Mouse (Mus musculus) large intestine, adult 2 months (tissue): Measurements from ENCODE around the gene Pou4f2. TPM values are rescaled to one million over a fixed set of nuclear protein-coding genes. Genes with fewer than 3 reads are reported as not detected.

Experiments used
- DNase-seq: peaks from one replicate; pipeline ENCODE4 v3.0.0-alpha.2; 2012; ENCODE audit warnings: low read depth, low spot score
- WGBS: fragments of 180-500 bp; shearing (Covaris S2); methylation state at CpG from one replicate; pipeline ENCODE4 v1.1.7; 2018; 5-methylcytosine and 5-hydroxymethylcytosine counted together
- polyA plus RNA-seq: library from polyadenylated mRNA; depleted of rRNA; stranded (reverse); fragments of >200 nt; gene quantifications from 2 replicates; pipeline ENCODE4 v1.2.3, GENCODE M21; 2012; rRNA removed

Pou4f2 gene
- polyA plus RNA-seq = not detected in 2 replicates

DNA sequence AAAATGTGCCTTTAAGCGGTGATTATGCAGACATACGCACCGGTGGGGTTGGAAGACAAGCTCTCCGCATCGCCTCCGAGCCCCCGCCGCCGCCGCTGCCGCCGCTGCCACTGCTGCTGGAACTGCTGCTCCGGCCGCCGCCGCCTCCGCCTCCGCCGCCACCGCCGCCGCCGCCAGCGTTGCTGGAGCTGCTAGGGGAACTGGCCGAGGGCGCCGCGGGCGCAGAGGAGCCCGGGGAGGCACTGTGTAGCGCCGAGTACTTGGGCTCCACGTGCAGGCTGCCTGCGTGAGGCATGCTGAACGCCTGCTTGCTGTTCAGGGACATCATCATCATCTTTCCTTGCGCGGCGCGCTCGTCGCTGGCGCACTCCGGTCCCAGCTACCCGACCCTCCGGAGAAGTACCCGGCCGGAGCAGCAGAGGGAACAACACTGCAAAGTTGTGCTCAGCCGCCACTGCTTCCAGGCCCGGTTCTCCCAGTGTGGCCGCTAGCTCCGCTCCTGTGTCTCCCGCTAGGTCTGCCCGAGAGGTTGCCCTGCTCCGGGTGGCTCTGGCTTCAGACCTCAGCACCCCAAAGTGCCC, at the start of gene Pou4f2:
Pou4f2 (minus strand) TSS at position 575 of the 581 bp plus-strand sequence.
- 2% methylated on average over 54 of the region's 54 CpGs for WGBS
- DNase-seq = no peak

DNA sequence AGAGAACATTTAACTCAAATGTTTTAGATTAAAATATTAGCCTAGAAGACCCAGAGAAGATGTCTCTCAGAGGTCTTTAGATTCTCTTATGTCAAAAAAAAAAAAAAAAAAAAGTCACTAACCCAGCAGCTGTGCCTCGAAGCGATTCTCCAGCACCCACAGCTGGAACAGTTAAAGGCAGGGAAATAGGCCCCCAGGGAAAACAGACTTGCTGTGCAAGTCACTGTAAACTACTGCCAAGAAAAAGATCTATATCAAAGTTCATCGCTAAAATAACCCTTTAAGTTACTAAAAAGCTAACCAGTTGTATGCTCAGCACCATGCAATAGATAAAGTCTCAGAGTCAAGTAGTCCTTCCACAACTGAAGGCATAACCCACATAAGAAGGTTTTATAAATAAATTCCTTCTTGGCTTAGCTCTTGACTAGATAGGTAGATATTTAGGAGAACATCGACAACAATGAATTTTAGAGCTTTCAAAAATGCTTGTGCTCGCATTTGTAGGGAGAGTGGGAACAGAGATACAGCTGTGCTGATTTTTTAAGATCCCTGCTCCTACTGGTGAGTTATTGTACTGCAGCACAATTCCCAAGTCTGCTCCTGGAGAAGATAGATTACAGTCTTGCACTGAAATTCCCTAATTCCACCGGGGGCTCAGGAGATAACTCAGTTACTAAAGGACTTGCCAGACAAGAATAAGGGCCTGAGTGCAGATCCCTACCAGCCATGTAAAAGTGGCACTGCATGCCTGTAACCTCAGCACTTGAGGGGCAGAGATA, 40.8 kb upstream of the Pou4f2 start:
- 46% methylated on average over 6 of the region's 6 CpGs for whole genome bisulfite sequencing
- DNase-seq = no peak

DNA sequence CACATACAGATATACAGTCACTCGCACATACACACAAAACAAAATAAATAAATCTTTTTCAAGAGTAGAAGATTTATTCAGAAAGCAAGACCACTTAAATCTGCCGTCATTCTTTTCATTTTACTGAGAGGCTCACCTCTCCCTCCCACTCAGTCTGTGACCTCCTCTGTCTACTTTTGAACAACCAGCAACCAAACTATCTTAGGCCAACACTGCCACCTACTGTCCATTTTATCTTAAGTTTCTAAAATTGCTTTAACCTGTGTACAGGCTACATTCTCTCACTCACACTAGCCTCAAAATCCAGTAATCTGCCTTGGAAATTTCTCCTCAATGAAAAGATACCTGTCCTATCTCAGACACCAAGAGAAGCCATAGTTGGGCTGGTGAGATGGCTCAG, 31.4 kb upstream of the Pou4f2 start:
- no peak for DNase-seq
- WGBS = 80% methylated on average over 2 of the region's 2 CpGs

DNA sequence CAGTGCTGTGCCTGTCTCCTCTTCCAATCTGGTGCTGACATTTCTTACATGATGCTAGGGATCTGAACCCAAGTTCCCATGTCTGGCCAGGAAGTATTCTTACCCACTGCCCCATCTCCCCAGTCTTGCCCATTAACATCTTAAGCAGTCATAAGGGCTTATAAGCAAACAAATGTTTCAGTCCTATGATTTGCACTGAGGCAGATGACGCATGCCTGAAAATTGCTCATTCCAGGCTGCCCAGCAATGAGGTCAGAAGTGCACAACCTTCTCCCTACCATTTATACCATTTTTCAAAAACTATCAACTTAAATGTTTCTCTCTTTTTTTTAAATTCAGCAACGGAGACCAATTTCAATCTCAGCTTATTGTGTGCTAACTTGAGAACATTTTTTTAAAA, 27.5 kb upstream of the Pou4f2 start:
- WGBS = 60% methylated on average over 2 of the region's 2 CpGs
- DNase-seq = no peak

DNA sequence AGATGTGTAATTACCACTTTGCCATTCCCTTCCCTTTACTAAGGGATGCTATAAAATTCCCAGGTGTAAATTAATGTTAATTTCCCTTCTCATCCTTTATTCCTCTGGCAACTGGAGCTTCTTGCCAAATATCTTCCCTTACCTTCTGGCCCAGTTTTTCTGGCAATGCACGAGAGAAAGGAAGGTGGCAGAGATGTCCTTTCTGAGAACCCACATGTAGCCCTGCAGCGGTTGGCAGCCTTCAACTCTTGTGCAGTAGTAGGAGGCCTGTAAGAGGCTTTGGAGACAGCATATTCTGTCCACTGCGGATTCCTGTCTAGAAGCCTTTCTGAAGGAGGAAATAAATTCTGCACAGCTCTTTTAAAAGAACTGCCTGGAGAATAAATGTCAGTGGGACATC, 20.0 kb upstream of the Pou4f2 start:
- 69% methylated on average over 3 of the region's 3 CpGs for WGBS
- DNase-seq = no peak

DNA sequence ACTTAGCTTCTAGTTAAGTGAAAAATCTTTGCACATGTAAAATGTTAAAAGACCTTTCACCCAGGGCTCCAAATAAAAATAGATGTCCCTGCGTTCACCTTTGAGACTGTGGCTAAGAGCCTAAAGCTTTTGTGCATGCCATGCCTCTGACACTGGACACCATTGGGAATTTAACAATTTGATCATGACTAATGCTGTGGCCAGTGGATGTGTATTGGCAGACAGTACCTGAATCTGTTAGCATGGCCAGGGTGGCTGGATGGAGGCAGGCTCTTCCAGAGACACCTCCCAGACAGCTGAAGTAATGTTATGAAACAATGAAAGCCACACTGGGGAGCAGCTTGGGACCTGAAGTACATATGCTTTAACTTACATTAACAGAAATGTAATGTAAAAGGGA, 6.3 kb upstream of the Pou4f2 start:
- no peak for DNase-seq
- WGBS = 87% methylated on average over 1 of the region's 1 CpGs

DNA sequence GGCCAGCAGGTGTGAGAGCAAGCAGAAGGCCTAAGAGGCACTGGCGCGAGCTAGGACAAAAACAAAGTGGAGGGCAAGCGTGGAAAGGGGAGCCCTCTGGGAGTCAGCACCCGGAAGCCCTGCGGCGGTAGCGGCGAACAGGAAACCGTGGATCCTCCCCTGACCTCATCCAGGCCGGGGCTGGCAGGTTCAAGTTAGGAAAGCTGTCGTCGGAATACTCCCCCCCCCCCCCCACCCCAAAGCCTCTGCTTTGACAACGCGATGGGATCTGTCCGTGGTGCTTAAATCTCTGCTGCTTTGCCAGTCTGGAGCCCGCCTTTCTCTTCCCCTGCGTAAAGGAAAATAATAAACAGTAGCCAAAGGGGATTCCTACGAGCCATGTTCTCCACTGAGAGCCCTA, 1.7 kb upstream of the Pou4f2 start:
- DNase-seq = no peak
- WGBS = 2% methylated on average over 18 of the region's 18 CpGs

DNA sequence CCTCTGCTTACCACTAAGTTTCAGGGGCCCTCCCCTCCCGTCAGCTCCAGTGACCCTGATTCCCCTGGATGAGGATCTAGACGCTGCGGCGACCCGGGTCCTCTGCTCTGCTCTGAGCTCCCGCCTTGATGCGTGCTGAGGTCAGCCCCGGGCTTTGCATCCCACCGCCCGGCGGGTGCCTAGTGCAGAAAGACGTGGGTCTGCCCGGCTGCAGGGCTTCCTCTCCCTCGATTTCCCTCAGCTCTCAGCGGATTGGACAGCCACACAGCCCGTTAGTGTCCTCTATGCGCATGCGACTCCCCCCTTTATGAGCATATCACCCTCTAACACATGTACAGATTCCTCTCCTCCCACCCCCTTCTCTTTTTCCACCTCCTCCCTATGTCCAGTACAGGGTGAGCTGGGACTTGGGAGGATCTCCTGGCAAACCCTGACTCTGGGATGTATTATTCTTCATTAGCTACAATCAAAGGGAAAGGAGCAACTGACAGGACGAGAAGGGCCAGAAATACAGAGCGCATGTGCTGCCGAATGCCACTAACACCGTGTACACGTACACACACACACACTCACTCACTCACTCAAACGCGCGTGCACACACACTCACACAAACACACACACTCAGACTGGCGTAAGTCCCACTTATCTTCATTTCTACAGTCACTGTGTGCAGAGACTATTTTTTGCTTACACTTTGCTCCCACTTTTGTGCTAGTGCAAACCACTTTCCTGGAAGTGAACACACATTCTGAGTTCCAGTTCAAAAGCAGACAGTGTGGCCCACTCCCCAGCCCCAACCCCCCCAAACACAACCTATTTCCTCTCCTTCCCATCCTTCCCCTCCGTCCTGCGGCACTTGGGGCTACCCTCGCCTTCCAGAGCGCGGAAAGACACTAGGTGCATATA, 948 bp upstream of the Pou4f2 start:
- WGBS = 7% methylated on average over 32 of the region's 32 CpGs

DNA sequence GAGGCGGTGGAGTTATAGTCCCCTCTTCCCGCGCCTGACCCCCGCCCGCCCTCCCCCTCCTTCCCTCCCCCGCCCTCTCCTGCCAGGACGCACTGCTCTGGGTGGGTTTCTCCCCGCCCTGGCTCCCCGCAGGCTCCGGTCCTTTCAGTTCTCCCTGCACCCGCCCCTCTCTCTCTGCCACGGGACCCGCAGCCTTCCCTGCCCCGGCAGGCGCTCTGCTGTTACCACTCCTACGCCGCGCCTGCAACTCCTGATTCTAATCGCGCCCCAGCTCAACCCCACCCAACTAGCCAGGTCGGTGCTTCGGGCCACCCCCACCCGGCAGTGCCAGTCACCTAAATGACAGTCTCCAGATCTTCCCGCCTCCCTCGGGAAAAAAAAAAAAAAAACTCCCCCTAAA, 216 bp upstream of the Pou4f2 start:
- DNase-seq = no peak

More for the DNA sequence above, 948 bp upstream of the Pou4f2 start:
- no peak for DNase-seq

DNA sequence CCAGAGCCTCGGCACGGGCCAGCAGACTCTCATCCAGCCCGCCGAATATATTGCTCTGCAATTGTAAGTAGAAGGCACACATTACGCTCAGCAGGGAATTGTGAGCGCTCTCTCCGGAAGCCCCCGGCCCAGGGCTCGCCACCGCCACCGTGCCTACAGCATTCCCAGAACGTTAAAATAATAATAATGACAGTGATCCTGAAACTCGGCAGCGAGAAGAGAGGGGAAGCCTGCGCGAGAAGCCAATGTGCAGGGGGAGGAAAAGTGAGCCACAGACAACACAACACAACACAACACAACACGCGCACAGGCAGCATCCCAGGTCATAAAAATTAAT, 853 bp downstream of the Pou4f2 start:
- 3% methylated on average over 18 of the region's 18 CpGs for WGBS
- no peak for DNase-seq

More for the DNA sequence above, 216 bp upstream of the Pou4f2 start:
- 3% methylated on average over 20 of the region's 25 CpGs for WGBS

DNA sequence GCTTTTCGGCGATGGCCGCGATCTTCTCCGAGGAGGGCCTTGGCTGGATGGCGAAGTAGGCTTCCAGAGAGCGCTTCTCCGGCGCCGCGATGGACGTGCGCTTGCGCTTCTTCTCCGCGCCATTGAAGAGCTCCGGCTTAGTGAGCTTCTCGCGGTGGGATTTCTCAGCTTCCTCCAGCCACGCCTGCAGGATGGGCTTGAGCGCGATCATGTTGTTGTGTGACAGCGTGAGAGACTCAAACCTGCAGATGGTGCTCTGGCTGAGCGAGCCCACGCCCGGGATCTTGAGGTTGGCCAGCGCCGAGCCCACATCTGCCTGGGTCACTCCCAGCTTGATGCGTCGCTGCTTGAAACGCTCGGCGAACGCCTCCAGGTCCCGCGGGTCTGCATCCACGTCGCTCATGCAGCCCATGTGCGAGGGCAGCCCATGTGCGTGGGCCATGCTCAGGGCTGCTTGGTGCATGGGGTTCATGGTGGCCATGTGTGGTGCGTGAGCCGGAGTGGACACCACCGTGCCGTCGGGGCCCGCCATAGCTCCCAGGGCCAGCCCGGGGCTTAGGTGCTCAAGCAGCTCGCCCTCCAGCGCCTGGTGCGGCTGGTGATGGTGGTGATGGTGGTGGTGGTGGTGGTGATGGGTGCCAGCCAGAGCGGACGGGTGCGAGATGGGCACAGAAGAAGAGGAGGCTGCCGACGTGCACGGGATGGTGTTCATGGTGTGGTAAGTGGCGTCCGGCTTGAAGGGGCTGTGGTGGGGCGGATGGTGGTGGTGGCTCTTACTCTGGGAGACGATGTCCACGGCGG, 1.4 kb downstream of the Pou4f2 start:
- 2% methylated on average over 62 of the region's 62 CpGs for WGBS
- DNase-seq = no peak

DNA sequence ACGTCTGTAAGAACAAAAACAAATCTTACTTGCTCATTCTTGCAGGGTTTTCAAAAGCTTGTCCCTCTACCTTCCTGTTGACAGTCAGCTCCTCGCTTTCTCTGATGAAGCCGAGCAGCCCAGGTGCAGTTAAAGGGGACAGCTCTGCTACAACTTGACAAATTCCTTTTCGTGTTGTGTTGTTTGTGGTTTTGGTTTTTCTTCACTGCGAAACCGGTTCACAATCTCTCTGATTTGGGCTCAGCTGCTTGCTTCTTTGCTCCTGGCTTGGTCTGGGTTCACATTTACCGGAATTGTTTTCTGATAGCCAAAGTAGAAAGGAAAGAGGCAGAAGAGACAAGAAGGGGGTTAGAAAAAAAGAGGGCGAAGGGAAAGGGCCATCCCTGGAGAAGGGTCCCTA, 2.1 kb downstream of the Pou4f2 start:
- 12% methylated on average over 8 of the region's 8 CpGs for WGBS
- no peak for DNase-seq

DNA sequence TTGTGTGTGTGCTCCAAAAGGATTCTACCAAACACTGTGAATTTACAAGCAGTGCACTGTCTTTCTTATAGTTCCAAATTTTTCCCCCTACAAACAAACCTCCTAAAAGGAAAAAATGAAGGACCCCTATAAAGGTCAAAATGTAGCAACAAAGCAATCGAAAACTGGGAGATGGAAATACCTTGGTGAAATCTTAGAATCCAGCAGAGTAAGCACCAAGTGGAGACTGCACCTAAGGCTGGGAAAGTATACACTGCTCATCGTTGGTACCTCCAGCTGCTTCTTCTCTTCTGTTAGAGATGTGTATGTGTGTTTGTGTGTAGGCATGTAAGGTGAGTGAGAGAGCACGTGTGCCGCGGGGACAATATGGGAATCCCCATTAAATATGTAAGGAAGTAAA, 3.1 kb downstream of the Pou4f2 start:
- DNase-seq = no peak
- 26% methylated on average over 5 of the region's 5 CpGs for WGBS

DNA sequence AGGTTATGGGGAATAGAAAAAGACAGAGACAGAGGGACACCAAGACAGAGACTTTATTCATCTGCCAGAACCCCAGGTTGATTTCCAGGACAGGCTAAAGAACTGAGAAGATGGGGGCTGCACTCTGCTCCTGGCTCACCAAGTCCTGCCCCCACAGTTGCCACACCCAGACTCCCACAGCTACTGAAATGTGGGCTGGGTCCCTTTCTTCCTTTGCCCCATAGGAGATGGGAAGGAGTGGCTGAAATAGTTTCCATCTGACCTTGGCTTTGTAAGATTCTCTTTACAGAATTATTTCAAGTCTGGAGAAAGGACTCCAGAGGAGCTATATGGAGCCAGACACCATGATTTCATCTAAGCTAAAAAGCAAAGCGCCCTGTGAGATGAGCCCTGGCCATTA, 4.0 kb downstream of the Pou4f2 start:
- DNase-seq = no peak
- WGBS = 38% methylated on average over 1 of the region's 1 CpGs

DNA sequence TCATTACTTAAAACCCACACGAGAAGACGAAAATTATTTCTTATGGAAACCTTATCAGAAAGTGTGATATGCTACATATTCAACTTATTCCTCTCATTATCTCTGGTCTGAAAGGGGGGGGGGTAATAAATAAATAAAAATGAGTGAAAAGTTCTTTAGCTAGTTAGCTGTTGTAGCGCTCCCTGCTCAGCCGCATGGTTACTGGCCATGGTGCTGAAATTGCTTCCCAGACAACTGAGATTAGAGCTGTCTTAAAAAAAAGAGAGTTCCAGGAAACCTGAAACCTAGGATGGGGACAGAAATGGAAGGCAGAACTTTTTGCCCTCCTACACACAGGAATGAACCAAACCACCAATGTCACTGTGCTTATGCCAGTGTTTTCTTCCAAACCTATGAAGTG, 5.1 kb downstream of the Pou4f2 start:
- WGBS = 17% methylated on average over 4 of the region's 4 CpGs
- DNase-seq = peak; percentile 4

DNA sequence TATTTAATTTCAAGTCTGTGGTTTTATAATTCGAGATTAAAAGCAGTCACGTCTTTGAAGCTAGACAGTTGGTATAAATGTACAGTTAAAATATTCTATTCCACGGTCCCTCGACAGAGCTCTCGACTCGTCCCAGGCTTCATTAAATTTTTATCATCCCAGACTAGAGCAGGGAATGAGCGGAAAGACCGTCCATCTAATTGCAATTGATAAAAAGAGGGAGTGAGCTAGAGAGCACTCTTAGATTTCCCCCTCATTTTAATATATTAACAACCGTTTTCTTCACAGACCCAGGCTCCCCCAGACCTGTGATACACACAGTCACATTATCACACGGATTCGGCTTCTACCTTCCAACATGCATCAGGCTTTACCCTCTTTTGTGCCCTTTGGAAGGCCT, 8.3 kb downstream of the Pou4f2 start:
- DNase-seq = no peak
- WGBS = 11% methylated on average over 11 of the region's 11 CpGs

DNA sequence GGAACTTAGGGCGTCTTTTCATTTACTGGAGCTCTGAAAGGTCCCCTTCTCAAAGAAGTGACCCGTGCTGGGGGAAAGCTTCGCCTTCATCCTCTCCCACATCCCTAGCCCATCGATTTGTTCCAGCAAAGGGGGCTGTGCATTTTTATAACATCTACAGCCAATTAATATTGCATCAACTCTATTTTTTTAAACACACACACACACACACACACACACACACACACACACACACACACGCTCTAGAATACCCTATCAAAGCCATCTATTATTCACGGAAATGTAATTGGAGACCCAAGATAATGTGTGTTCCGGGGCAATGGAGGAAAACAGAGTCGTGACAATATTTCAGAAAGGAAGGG, 8.7 kb downstream of the Pou4f2 start:
- 4% methylated on average over 8 of the region's 8 CpGs for WGBS
- DNase-seq = no peak

DNA sequence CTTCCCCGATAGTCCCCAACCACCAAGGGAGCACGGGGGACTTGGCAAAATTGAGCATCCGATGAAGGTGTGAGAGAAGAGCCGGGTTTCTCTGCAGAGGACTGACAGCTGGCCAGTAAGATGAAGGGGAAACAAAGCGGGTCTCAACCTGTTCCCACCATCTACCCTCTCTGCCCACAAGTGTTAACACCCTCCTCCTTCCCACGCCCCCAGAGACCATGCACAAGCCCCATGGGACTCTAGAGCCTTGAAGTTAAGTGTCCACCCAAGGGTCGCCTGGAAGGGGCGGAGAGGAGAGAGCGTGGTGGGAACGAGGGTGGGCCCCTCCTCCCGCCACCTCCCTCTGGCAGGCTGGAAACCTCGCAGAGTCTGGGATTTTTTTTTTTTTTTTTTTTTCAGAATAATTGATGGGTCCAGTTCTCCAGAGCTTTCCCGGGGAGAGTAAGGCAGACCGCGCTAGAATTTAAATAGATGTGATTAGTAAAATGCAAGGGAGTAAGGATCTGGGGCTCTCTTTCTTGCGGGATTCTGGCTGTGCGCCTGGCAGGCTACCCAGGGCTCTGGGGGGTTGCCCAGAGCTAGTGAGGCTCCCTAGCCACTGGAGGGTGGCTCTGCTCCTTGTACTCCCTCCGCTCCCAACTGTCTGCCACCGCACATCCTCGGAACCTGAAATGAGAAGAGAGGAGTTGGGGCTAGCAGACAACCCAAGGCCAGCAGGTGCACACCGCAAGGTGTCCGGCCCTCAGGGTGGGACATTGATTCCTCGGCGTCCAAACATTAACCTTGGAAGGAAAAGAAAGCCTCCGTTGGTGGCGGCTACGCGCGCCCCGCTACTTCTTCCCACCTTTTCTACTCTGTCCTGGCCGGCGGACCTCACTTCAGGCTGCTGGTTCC, 9.3 kb downstream of the Pou4f2 start:
- no peak for DNase-seq
- WGBS = 4% methylated on average over 32 of the region's 32 CpGs

DNA sequence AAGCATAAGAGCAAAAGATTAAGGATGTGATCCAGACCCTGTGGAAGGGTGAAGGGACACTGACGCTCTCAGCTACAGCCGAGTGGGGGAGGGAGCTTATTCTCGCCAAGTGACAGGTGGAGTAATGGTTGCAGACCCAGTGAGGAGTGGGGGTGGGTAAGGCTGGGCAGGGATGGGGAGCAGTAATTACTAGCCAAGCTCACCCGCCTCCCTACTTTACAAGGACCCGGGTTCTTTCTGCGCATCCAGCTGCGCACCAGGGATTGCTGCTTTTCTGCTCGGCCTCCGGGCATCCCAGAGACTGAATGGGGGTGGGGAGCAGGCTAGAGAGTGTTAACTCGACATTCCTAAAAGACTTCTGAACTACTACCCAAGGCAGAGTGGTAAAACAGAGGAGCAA, 10.0 kb downstream of the Pou4f2 start:
- DNase-seq = no peak
- under 1% methylated on average over 10 of the region's 10 CpGs for WGBS
